Mouse (Mus musculus) mouse embryonic stem cell (cell line): ENCODE results near the gene Med12l.

ENCODE experiments used
- in situ Hi-C, 2 experiments: fragments of 300-500 bp; cut with MboI; formaldehyde crosslinking; loops; 1 replicate in 1 of 2; 3 replicates in 1 of 2; pipeline ENCODE4 v1.14.3; 2019 to 2020; ENCODE audit warnings: low sequenced_read_pairs in 2 of 2, low pct_unique_long_range_greater_than_20kb in 1 of 2, mixed read lengths in 1 of 2; ENCODE audit not compliant: unreplicated experiment in 1 of 2

Gene Med12l

GRCm38 (mm10) chr3:59016501-59016900 lies 10.9 kb downstream of the Med12l start:
- in situ Hi-C loops = no loop called here

GRCm38 (mm10) chr3:59021236-59021635 lies 15.6 kb downstream of the Med12l start:
- in situ Hi-C loops = no loop called here

- in situ Hi-C loops = no loop called here
These were observed 16.6 kb downstream of the Med12l start for GRCm38 (mm10) chr3:59022251-59022650.

DNA sequence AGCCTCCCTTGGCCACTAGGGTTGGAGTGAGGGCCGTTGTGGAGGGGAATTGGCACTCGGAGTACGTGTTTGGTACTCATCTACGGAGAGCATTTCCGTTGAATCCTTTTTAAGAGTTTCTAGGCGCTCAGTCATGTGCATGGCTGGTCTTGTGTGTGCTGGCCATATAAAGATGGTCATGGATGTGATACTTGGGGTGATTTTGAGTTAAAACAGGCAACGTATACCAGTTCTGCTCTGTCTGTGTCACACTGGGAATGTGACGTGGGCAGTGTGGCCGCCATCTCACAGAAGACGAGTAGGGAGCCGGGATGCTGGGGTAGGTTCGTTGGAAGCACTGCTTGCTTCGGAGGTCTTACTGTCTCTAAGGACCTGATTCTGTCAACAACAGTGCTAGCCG lies 17.3 kb downstream of the Med12l start:
- in situ Hi-C loops = no loop called here

DNA sequence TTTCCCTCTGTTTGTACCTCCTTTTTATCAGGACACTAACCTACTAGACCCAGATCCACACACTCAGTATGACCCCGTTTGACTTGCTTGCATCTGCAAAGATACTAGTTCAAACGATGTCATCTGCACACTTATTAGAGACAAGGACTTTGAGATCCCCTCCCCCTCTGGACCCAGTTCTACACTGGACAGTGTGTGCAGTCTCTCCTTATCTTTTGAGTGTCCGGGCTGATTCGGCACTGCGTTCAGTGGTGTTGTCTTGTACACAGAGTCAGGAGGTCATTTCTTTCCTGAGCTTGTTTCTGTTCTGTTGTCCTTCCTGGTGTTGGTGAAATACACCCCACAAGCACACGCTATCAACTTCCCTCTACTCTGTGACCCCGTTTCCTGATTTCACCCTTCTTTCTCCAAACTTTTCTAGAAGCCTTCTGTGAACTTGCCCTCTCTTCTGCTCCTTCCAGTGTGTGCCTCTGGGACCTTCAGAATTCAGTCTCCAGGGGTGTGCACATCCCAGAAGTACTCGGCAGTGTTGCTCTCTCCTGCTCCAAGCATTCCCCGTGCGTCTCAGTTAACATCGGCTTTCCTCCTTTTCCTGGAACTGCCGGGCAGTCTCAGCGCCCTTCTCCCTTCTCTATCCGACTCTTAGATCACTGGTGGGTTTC lies 19.0 kb downstream of the Med12l start:
- in situ Hi-C loops = no loop called here

GRCm38 (mm10) chr3:59025193-59025535 lies 19.5 kb downstream of the Med12l start:
- in situ Hi-C loops = no loop called here

DNA sequence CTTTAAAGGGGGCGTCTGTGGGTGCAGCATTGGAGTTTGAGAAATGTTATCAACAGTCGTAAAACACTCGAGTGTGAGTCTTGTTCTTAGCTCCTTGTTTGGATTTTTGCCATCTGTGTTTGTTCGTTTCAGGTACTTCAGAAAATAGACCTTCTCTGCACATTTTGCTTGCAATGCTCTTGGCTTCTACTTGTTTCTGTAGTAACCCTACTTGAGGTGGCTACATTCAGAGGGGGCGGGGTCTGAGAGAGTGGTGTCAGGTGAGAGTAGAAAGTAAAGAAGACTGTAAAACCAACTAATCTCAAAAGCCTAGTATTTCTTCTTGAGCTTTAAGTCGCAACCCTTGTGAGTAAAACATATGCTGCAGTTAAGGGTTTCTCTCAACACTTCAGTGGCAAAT lies 23.1 kb downstream of the Med12l start:
- in situ Hi-C loops = no loop called here

- in situ Hi-C loops = no loop called here
These were observed 25.4 kb downstream of the Med12l start for GRCm38 (mm10) chr3:59030986-59031385.

GRCm38 (mm10) chr3:59041487-59041886 lies 35.9 kb downstream of the Med12l start:
- in situ Hi-C loops = no loop called here

- in situ Hi-C loops = loop anchor here in 1 of 2 experiments (25.0 kb wide), 1 partner anchor 218 kb away; no protein-coding TSS in a partner anchor
These were observed 49.4 kb downstream of the Med12l start for GRCm38 (mm10) chr3:59054834-59055535.

DNA sequence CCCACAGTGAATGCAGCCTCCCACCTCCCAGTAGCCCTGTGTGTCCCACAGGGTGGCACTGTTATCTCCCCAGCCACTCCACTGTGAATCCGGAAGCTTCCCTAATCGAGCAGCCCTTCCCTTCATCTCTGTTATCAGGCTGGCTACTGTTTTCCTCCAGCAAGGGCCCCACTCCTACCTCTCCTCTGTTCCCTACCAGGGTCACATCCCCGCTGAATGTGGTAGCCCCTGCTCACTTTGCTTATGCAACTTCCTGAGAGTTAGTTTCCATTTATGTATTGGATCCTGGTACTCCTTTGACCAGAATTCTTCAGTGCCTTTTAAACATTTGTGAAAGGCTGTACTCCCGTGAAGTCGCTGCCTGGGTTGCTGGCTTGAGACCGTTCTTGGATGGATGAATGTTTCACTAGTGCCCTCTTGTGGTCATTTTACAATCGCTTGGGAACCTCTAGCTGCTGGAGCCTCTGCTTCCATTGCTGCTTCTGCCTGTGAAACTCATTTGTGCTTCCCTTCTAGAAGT lies 53.5 kb downstream of the Med12l start:
- in situ Hi-C loops = loop anchor here in 1 of 2 experiments (25.0 kb wide), 1 partner anchor 222 kb away; no protein-coding TSS in a partner anchor

DNA sequence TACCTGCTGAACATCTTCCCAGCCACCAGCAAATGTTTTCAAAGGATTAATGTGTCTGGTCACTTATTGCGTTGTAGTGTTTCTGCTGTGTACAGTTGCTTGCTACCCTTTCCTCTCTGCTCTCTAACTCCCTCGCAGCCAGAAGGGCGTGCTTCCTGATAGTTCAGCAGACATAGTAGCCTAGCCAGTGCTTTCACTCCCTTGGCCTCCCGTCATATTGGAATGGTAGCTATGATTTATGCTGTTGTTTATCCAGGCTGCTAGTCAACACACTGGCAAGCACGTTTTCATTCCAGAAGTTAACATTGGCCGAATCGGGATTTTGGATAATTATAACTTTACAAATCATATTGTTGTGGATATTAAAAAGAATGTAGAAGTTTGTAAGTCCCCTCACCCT lies 54.5 kb downstream of the Med12l start:
- in situ Hi-C loops = loop anchor here in 1 of 2 experiments (25.0 kb wide), 1 partner anchor 223 kb away; no protein-coding TSS in a partner anchor

GRCm38 (mm10) chr3:59062141-59062540 lies 56.5 kb downstream of the Med12l start:
- in situ Hi-C loops = loop anchor here in 1 of 2 experiments (25.0 kb wide), 1 partner anchor 225 kb away; no protein-coding TSS in a partner anchor

GRCm38 (mm10) chr3:59063431-59063830 lies 57.8 kb downstream of the Med12l start:
- in situ Hi-C loops = loop anchor here in 1 of 2 experiments (25.0 kb wide), 1 partner anchor 226 kb away; no protein-coding TSS in a partner anchor

DNA sequence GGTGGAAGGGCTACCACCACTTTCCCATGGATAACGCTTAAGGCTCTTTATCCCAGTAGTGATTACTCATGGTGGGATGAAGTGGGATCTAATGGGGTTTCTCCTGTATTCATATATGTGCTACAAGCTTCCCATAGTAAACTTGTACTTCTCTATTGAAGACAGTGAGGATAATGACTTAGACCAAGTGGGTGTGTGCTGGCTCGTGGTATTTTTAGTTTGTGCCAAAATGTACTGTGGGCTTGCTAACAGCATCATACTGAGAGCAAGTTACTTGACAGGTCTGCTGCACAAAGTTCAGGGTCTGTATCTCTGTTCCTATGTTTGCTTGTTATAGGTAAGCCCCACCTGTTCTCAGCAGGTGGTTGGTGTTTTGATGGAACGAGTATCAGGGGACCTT lies 60.3 kb downstream of the Med12l start:
- in situ Hi-C loops = loop anchor here in 1 of 2 experiments (25.0 kb wide), 1 partner anchor 229 kb away; no protein-coding TSS in a partner anchor

GRCm38 (mm10) chr3:59066558-59067294 lies 61.1 kb downstream of the Med12l start:
- in situ Hi-C loops = loop anchor here in 1 of 2 experiments (25.0 kb wide), 1 partner anchor 229 kb away; no protein-coding TSS in a partner anchor

DNA sequence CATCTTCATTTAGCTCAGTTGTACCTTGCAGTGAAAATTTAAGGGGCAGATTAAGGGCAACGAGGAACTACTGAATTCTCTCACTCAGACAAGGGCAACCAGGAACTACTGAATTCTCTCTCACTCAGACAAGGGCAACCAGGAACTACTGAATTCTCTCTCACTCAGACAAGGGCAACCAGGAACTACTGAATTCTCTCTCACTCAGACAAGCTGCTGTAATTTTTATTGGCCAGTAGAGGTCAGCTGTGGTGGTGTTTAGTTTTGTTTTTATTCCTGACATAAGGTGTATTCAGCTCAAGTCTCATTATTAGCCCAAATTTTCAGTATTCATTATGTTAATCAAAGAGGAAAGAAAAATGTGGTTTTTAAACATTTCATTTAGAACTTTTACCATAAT lies 63.4 kb downstream of the Med12l start:
- in situ Hi-C loops = loop anchor here in 1 of 2 experiments (25.0 kb wide), 1 partner anchor 232 kb away; no protein-coding TSS in a partner anchor

GRCm38 (mm10) chr3:59077278-59077677 lies 71.7 kb downstream of the Med12l start:
- in situ Hi-C loops = no loop called here

GRCm38 (mm10) chr3:59078585-59078984 lies 73.0 kb downstream of the Med12l start:
- in situ Hi-C loops = no loop called here
